Mouse (Mus musculus): ENCODE results near the gene Gm3486.
"Not testable (repeated sequence)": the region's sequence is repeated elsewhere in the genome, so short reads cannot be mapped to it uniquely, and the experiment has no call there.

Gm3486 gene

GRCm38 (mm10) chr14:41489385-41489784, at the start of gene Gm3486:
Gene Gm3486, minus strand, starts transcription at chr14:41489485.
- DNase-seq (ENCODE audit: low spot score in 2 of 2), result not testable (repeated sequence)

- not testable (repeated sequence) for DNase-seq (ENCODE audit: low spot score in 2 of 2)
Measured at GRCm38 (mm10) chr14:41524695-41525094, 35.4 kb upstream of the Gm3486 start.

- DNase-seq (ENCODE audit: low spot score in 2 of 2), result not testable (repeated sequence)
Measured at GRCm38 (mm10) chr14:41520683-41521082, 31.4 kb upstream of the Gm3486 start.

GRCm38 (mm10) chr14:41453418-41453817, 35.9 kb downstream of the Gm3486 start, which contains the start of gene Gm7954:
Gene Gm7954, minus strand, starts transcription at chr14:41453518.
- DNase-seq (ENCODE audit: low spot score in 2 of 2), result not testable (repeated sequence)
